Mouse (Mus musculus) intestine, postnatal 0 days (tissue): ENCODE measurements around the gene Elavl4. TPM values are rescaled to one million over a fixed set of nuclear protein-coding genes. Genes with fewer than 3 reads are reported as not detected.

ENCODE experiments used
- ATAC-seq: fragments of 200-750 bp; cut with Nextera tagmentation; 2 replicates; pipeline ENCODE4 v1.8.0; 2017; ENCODE audit warnings: mild to moderate bottlenecking, moderate TSS enrichment, moderate library complexity
- H3K27ac ChIP-seq: fragments of 300-500 bp; sonication (generic); 2 replicates; pipeline ENCODE4 v1.5.1; 2014; ENCODE audit warnings: mild to moderate bottlenecking, low read depth, low read length, moderate library complexity
- H3K27me3 ChIP-seq: fragments of 300-500 bp; sonication (generic); replicated peaks from 2 replicates; pipeline ENCODE4 v1.6.1; 2014; ENCODE audit warnings: low read length, mixed read lengths; ENCODE audit not compliant: control insufficient read depth, insufficient read depth
- H3K36me3 ChIP-seq: fragments of 300-500 bp; sonication (generic); 2 replicates; pipeline ENCODE4 v1.6.1; 2014; ENCODE audit warnings: mild to moderate bottlenecking, moderate library complexity; ENCODE audit not compliant: control insufficient read depth, insufficient read depth
- H3K4me1 ChIP-seq: fragments of 300-500 bp; sonication (generic); replicated peaks from 2 replicates; pipeline ENCODE4 v1.6.1; 2014; ENCODE audit warnings: antibody characterized with exemption, low read length, mixed read lengths; ENCODE audit not compliant: control insufficient read depth, insufficient read depth
- H3K4me2 ChIP-seq: fragments of 300-500 bp; sonication (generic); replicated peaks from 2 replicates; pipeline ENCODE4 v1.6.1; 2014; ENCODE audit warnings: low read depth, mild to moderate bottlenecking, moderate library complexity
- H3K4me3 ChIP-seq: fragments of 300-500 bp; sonication (generic); 2 replicates; pipeline ENCODE4 v1.5.1; 2014; ENCODE audit warnings: low read depth, low read length
- H3K9ac ChIP-seq: fragments of 300-500 bp; sonication (generic); 2 replicates; pipeline ENCODE4 v1.6.1; 2014; ENCODE audit warnings: mild to moderate bottlenecking, low read depth, low read length
- H3K9me3 ChIP-seq: fragments of 300-500 bp; sonication (generic); 2 replicates; pipeline ENCODE4 v1.6.1; 2016; ENCODE audit warnings: mixed run types; ENCODE audit not compliant: control insufficient read depth
- CTCF ChIP-seq: sonication (generic); IDR thresholded peaks from 2 replicates; pipeline ENCODE4 v1.5.1; 2016; ENCODE audit warnings: low read depth, mild to moderate bottlenecking, control low read depth, antibody characterized with exemption, moderate library complexity
- WGBS: fragments of 180-500 bp; shearing (Covaris S2); extraction: QIAGEN DNeasy Blood & Tissue Kit; methylation state at CpG from one replicate; pipeline ENCODE4 v1.1.7; 2014; 5-methylcytosine and 5-hydroxymethylcytosine counted together
- polyA plus RNA-seq: library from polyadenylated mRNA; unstranded; fragments of >200 nt; fragmentation: Nextera tagmentation; extraction: Ambion mirVana; gene quantifications from 2 replicates; pipeline ENCODE4 v1.2.1, GENCODE M21; 2015

The Elavl4 gene
- polyA plus RNA-seq, 1 experiment from 2014 or later, result 30.0 TPM

- Histone ChIP-seq H3K27ac (no peak overlapping the region), H3K4me3 (no peak overlapping the region), H3K36me3 (no peaks in the 10 kb centered on the region), H3K4me2 (no peak overlapping the region), H3K27me3 (no peaks in the 10 kb centered on the region), H3K9me3 (no peaks in the 10 kb centered on the region), H3K4me1 (no peaks in the 10 kb centered on the region), H3K9ac (no peak overlapping the region)
- no peak for TF ChIP-seq CTCF
- 33% methylated on average over 8 of the region's 8 CpGs for WGBS
- ATAC-seq, result no peak
Observed at GRCm38 (mm10) chr4:110227621-110228031, 124.1 kb downstream of the Elavl4 start.

GRCm38 (mm10) chr4:110225492-110225891 lies 126.2 kb downstream of the Elavl4 start:
- Histone ChIP-seq H3K9me3 (no peaks in the 10 kb centered on the region), H3K4me2 (no peak overlapping the region), H3K9ac (no peak overlapping the region), H3K4me1 (no peaks in the 10 kb centered on the region), H3K27me3 (no peaks in the 10 kb centered on the region), H3K36me3 (no peaks in the 10 kb centered on the region), H3K4me3 (no peak overlapping the region), H3K27ac (no peak overlapping the region)
- 66% methylated on average over 10 of the region's 10 CpGs for WGBS
- TF ChIP-seq CTCF, result no peak
- no peak for ATAC-seq

GRCm38 (mm10) chr4:110218819-110219218 lies 132.9 kb downstream of the Elavl4 start:
- no peak for ATAC-seq
- WGBS, result 84% methylated on average over 5 of the region's 5 CpGs

GRCm38 (mm10) chr4:110217553-110217952 lies 134.2 kb downstream of the Elavl4 start:
- H3K4me1 ChIP-seq, result no peaks in the 10 kb centered on the region
- H3K4me2 ChIP-seq, result no peak overlapping the region
- no peak for ATAC-seq
- no peak overlapping the region for H3K27ac ChIP-seq
- H3K27me3 ChIP-seq, result no peaks in the 10 kb centered on the region
- no peaks in the 10 kb centered on the region for H3K36me3 ChIP-seq
- no peak for TF ChIP-seq CTCF
- no peak overlapping the region for H3K4me3 ChIP-seq
- H3K9ac ChIP-seq, result no peak overlapping the region
- 45% methylated on average over 3 of the region's 3 CpGs for WGBS
- H3K9me3 ChIP-seq, result no peaks in the 10 kb centered on the region

More at GRCm38 (mm10) chr4:110218819-110219218, 132.9 kb downstream of the Elavl4 start:
- no peak for TF ChIP-seq CTCF
- H3K9ac ChIP-seq, result no peak overlapping the region
- H3K4me1 ChIP-seq, result no peaks in the 10 kb centered on the region
- no peak overlapping the region for H3K27ac ChIP-seq
- H3K27me3 ChIP-seq, result no peaks in the 10 kb centered on the region
- no peak overlapping the region for H3K4me3 ChIP-seq
- H3K36me3 ChIP-seq, result no peaks in the 10 kb centered on the region
- no peak overlapping the region for H3K4me2 ChIP-seq
- H3K9me3 ChIP-seq, result no peaks in the 10 kb centered on the region

GRCm38 (mm10) chr4:110214543-110214942 lies 137.2 kb downstream of the Elavl4 start:
- Histone ChIP-seq H3K9ac (no peak overlapping the region), H3K4me2 (no peak overlapping the region), H3K9me3 (no peaks in the 10 kb centered on the region), H3K36me3 (no peaks in the 10 kb centered on the region), H3K4me1 (no peaks in the 10 kb centered on the region), H3K27ac (no peak overlapping the region), H3K27me3 (no peaks in the 10 kb centered on the region), H3K4me3 (no peak overlapping the region)
- no peak for TF ChIP-seq CTCF
- WGBS, result 76% methylated on average over 6 of the region's 6 CpGs
- ATAC-seq, result no peak

- no peak overlapping the region for H3K4me2 ChIP-seq
- no peak for ATAC-seq
- H3K27me3 ChIP-seq, result no peaks in the 10 kb centered on the region
- no peak overlapping the region for H3K4me3 ChIP-seq
- H3K27ac ChIP-seq, result no peak overlapping the region
- no peak overlapping the region for H3K9ac ChIP-seq
- H3K36me3 ChIP-seq, result no peaks in the 10 kb centered on the region
- no peaks in the 10 kb centered on the region for H3K4me1 ChIP-seq
- WGBS, result 62% methylated on average over 5 of the region's 5 CpGs
- no peaks in the 10 kb centered on the region for H3K9me3 ChIP-seq
- no peak for TF ChIP-seq CTCF
Observed at GRCm38 (mm10) chr4:110213666-110214065, 138.0 kb downstream of the Elavl4 start.

- H3K4me3 ChIP-seq, result no peak overlapping the region
- no peaks in the 10 kb centered on the region for H3K9me3 ChIP-seq
- no peaks in the 10 kb centered on the region for H3K36me3 ChIP-seq
- no peak overlapping the region for H3K4me2 ChIP-seq
- no peak overlapping the region for H3K27ac ChIP-seq
- 79% methylated on average over 5 of the region's 5 CpGs for WGBS
- no peak for ATAC-seq
- H3K9ac ChIP-seq, result no peak overlapping the region
- H3K27me3 ChIP-seq, result no peaks in the 10 kb centered on the region
- no peak for TF ChIP-seq CTCF
- H3K4me1 ChIP-seq, result no peaks in the 10 kb centered on the region
Observed at GRCm38 (mm10) chr4:110210246-110210645, 141.5 kb downstream of the Elavl4 start.
